Mouse (Mus musculus) cerebellum, postnatal 10 days (tissue): ENCODE data around the gene Trim7.
A peak's percentile ranks its signal among the peaks of the same experiment; 100 is the strongest.
"Not testable (repeated sequence)": the region's sequence is repeated elsewhere in the genome, so short reads cannot be mapped to it uniquely, and the experiment has no call there.

ENCODE experiments used
- DNase-seq, 2 experiments: peaks; one replicate each; pipeline ENCODE4 v3.0.0; 2021; ENCODE audit warnings: mixed read lengths in 2 of 2

The Trim7 gene

DNA sequence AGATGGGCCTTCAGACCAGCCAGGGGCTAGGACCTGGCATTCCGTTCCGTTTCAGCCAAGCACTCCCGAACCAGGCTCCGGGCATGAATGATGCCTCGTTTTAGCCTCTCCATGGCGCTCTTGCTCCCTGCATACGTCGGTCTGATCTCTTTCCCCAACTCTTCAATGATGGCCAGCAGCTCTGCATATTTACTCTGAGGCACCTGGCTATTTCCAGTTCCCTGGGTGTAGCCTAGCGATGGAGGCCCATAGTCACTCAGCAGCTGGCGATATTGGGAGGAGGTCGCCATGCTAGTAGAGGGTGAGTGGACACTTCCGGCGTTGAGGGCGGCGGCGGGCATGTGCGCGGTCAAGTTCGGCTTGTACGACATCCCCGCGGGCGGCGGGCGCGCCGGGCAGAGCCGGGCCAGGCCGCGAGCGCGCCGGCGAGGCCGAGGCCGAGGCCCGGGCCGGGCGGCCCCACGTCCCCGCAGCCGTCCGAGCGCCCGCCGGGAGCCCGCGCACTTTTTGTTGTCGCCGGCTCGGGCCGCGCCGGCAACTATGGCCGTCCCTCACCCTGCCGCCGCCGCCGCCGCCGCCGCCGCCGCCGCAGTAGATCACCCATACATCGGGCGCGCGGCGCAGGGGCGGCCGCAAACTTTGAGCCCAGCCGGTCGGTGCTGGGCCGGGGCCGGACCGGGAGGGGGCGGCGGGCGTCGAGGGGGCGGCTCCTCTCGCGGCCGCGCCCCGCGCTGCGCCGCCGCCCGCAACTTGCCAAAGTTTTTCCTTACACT lies at the start of gene Trim7, which contains the start of gene Gm12184:
TSS of gene Trim7 (plus strand) at position 162 of the 773 bp plus-strand sequence.
TSS of gene Gm12184 (minus strand) at position 677 of the 773 bp plus-strand sequence.
- peak; percentile 34 to 42 for DNase-seq

DNA sequence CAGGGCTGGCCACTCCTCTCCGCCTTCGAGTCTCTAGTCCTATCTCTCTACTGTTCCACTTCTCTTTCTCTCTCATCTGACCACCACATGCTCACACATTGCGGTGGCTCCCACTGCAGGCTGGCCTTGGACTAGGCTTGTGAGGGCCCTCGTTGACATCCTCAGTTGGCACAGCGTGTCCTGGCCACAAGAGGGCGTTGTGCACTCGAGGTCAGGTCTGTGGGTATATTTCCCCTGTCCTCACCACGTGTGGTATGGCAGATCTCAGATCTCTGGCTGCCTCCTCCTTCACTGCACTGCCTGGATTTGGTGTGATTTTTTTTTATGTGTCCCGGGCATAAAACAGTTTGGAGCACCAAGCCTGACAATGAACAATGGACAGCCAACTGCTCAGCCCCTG lies 49.3 kb upstream of the Trim7 start:
- DNase-seq = no peak

DNA sequence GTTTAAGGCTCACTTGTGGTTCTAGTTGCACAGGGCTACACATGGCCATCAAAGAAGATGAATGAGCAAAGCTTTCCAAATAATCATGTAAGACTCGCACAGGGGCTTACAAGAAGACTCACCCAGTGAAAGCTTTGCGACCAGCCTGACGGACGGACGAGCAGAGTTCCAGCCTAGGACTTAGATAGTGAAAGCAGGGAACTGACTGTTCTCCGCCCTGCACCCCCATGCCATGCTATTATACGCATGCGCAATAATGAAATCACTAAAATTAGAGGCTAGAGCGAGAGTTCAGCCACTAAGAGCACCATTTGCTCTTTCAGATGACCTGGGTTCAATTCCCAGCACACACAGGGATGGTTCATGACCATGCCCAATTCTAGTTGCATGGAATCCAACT lies 48.6 kb upstream of the Trim7 start:
- DNase-seq = no peak

DNA sequence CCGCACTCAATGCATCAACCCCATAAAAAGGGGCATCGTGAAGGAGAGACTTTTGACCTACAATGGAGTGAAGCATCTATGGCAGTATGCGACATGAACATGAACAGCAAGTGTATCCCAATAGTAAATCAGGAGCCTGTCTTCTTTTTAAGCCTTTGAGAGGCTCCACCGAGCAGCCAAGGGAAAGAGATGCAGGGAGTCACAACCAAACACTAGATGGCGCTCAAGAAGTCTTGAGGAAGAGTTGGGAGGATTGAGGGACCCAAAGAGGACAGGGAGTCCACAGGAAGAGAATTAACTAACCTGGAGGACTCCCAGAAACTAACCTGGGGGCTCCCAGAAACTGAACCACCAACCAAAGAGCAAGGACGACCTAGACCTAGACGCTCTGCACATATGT lies 46.5 kb upstream of the Trim7 start:
- peak; percentile 62 to 76 for DNase-seq

DNA sequence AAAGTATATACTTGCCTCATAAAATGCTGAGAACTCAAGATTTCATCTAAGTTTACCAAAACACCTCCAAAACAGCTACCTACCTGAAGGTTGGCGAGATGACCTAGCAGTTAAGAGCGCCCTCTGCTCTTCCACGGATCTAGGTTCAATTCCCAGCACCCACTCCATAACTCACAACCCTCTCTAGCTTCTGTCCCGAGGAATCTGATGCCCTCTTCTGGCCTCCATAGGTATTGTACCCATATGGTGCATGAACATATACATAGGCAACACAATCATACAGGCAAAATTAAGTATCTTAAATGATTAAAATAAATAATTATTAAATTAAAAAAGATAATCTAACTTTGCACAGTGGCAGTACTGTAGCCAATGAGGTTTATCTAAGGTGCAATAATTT lies 43.7 kb upstream of the Trim7 start:
- DNase-seq = no peak

DNA sequence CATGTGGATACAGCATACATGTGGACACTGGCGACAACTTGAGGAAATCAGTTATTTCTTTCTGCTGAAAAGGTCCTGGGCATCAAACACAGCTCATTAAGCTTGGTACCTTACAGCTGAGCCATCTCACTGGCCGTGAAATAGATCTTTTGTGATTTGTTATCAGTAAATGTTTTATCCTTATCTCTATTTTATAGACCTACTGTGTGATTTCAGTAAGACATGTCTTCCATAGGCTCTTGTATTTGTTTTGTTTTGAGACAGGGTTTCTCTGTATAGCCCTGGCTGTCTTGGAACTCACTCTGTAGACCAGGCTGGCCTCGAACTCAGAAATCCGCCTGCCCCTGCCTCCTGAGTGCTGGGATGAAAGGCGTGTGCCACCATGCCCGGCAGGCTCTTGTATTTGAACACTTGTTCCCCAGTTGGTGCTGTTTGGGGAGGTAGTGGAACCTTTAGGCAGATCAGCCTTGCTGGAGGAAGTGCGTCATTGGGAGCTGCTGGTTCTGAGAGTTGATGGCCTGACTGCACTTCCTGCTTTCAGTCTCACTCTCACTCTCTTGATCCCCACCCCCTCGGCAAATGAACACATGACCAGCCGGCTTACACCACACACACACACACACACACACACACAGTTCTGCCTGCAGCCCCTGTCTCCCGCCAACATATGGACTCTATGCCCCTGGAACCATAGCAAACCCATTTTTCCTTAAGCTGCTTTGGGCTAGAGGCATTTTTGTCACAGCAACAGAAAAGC lies 38.3 kb upstream of the Trim7 start:
- peak; percentile 67 to 70 for DNase-seq

DNA sequence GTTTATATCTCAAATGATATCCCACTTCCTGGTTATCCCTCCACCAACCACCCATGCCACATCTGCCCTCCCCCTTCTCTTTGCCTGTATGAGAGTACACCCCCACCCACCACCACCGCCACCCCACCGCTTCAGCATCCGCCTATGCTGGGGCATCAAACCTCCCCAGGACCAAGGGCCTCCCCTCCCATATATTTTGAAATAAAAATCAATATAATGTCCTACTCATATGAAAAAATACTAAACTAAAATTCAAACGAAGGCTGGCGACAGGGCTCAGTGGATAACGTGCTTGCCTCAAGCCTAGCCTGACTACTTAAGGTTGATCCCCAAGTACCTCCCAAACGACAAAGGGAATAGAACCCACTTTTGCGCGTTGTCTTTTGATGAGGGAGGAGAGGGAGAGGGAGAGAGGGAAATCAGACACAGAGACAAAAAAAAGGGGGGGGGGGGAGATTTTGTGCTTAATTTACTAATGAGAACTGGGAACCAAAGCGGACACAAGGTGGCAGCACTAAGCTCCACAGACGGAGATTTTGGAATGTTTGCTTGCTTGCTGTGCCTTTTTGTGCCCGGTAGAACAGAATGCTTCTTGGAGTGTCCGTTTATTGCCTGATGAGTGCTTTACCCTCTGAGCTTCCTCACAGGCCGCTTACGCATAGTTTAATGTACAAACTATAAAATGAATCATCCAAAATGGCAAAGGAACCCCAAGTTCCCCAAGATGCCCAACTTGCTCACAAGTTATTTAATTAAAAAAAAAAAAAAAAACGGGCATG lies 37.4 kb upstream of the Trim7 start:
- DNase-seq = peak; percentile 92 to 93

DNA sequence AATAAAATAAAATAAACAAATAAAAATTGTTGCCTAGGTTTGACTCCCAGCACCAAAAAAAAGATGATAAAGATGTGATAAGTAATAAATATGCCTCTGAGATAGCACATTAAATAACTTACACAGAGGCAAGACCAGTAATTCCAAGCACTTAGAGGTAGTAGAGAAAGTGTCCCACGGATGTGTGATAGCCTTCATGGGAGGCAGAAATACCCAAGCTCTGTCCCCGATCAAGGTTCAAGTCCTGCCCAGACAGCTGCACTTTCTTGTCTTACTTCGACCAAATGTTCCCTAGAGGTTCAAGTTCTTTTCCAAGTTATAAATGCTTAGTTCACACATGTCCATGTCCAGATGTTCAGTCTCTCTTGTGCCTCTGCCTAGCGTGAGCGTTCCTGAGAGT lies 36.7 kb upstream of the Trim7 start:
- no peak for DNase-seq

DNA sequence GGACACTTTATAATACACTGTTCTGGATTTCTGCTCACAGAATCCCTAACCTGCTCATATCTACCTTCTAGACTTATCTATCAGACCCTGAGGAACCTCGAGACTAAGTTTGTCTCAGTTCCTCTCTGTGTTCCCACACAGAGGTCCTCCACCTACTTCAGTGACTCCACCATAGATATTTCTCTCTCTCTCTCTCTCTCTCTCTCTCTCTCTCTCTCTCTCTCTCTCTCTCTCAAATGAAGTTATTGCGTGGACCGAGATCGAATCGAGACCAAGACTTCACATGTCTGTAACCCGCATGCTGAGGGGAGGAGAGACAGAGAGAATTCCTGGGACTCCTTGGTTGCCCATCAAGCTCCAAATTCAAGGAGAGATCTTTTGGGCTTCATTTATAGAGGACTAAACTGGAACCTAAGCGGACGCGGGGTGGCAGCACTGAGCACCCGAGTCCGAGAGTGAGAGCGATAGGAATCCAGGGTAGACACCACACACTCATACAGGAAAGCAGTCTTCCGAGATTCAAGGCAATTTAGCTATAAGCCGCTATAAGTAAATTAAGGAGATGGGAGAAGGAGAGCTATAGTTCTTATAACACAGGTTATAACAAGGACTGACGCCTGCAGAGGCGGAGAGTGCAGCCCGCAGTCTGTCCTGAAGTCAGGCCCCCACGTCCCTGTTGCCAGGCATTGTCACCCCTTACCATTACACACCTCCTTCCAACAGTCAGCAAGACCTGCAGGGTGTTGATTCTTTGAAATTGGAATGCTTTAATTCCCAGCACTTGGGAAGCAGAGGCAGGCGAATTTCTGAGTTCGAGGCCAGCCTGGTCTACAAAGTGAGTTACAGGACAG lies 35.7 kb upstream of the Trim7 start:
- DNase-seq = peak; percentile 94

DNA sequence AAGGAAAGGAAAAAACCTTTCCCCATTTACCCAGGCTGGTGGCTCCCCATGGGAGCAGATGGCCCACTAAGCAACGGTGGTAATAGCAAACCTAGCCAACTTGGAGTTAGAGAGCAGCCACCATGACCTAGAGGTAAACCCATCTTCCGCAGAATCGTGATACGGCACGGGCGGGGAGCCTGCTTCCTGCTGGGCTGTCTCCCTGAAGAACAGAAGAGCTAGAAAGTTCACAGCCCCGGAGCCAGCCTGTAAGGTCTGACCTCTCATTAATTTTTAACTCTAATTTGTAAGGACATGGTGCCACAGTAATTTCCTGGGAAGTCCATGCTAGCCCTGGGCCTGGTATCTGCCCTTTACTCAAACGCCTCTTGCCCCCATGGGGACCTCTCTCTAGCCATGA lies 35.0 kb upstream of the Trim7 start:
- DNase-seq = no peak

DNA sequence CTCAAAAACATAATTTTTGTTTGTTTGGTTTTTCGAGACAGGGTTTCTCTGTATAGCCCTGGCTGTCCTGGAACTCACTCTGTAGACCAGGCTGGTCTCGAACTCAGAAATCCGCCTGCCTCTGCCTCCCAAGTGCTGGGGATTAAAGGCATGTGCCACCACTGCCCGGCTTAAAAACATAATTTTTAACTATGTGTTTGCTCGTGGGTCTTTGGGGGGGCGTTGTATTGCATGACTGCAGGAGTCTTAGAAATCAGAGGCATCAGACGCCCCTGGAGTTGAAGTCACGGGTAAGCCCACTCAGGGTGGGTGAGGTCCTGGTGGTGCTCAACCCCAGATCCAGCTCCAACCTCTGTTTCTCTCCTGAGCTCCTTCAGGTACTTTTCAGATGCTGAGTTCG lies 34.0 kb upstream of the Trim7 start:
- DNase-seq = not testable (repeated sequence)

DNA sequence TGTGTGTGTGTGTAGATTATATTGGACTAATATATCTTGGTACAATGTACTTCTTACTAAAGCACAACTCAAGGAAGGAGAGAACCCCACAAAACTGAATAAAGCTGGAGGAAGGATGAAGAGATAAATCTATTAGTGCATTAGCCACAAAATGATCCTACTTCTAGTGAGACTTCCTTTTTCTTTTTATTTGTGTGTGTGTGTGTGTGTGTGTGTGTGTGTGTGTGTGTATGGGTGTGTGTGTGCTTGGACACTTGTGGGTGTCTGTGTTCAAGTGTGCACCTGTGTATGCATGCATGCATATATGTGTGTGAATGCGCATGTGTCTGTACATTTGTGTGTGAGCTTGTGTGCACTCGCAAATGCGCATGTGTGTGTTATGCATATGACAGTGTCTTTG lies 32.8 kb upstream of the Trim7 start:
- no peak for DNase-seq

DNA sequence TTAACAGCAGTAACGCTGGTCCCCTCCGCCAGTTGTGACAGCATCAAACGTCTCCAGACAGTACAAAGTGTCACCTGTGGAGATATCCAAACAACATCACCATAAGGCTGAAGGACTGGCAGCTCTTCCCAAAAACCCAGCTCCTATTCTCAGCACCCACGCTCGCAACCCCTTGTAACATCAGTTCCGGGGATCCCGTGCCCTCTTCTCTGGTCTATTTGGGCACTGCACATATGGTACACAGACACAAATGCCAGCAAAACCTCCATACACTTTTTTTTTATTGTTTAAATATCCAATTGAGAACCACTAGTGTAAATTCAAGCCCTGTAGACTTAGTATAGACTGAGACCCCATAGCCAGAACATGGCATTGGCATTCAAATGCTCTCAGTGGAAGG lies 30.7 kb upstream of the Trim7 start:
- peak in 1 of 2 experiments; percentile 31 for DNase-seq

DNA sequence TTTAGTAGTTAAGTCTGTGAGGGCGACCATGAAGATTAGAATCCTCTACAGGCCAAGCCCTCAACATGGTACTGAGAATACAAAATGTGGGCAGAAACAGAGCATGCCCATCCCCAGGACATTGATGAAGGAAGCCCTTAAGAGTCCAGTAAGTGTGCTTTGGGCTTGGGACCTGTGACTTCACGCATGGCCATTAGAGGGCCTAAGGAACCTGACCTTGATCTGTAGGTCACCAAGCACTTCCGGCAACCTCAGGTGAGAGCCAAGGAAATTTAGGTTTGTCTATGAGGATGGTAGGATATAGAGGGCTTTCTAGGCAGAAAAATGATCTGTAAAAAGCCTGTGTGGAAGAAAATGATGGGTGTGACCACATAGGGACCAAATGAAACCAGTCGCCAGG lies 29.6 kb upstream of the Trim7 start:
- DNase-seq = no peak

DNA sequence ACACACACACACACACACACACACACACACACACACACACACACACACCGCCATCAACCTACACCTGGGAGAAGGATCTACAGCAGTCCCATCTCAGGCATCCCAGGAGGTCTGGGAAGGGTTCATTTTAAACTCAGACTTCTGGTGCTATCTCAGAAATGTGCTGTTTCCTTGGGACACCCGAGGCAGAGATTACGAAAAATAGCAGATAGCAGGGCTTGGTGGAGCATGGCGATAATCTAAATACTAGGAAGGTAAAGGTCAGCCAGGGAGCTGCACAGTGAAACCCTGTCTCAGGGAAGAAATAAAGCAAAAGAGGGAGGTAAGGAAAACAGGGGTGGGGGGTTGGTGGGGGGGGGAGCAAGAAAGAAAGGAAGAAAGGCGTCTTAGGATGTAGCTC lies 28.7 kb upstream of the Trim7 start:
- DNase-seq = no peak

DNA sequence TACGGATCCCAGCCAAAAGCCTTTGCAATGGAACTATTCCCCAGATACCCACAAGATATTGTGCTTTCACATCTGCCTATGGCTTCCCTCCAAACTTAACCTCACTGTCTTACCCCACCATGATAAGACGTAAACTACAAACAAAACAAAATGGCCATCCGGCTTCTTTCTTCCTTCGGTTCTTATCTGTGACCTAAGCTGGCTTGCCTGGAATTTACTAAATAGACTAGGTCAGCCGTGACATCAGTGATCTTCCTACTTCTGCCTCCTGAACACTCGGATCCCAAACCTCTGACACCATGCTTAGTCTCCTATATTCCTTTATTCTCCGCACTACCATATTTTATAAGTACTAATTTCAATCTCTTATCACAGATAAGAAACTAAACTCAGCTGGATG lies 27.6 kb upstream of the Trim7 start:
- no peak for DNase-seq

DNA sequence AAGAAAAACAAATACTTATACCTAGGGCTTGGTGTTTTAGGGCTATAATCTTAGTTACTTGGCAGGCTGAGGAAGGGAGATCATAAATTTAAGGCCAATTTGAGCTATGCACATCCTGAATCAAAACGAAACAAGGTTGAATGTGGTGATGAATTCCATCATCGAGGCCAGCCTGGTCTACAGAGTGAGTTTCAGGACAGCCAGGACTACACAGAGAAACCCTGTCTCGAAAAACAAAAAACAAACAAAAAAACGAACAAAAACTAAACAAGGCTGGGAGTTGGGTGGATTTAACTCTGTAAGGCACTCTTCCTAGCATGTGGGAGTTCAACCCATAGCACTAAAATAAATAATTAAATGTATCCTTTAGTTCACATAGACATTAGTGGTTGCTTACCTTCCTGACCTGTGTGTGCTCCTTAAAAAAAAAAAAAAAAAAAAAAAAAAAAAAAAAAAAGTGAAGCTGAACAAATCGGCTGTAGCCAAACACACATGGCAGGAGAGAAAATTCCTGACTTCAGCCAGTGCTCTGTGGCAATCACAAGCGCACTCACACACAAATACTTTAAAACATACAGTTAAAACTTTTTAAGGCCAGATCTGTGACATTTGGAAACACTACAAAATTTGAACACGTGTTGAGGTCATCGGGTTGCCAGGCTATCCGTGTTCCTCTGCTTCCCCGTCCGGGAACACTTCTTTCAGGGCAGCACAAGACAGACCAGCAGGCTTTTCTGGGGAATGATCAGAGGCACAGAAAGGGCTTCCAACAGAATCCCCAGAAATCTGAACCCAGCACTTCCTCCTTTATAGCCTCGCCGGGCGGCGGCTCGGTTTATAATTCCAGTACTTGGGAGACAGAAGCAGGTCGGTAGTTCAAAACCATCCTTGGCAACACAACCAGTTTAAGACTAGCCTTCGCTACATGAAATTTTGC lies 26.7 kb upstream of the Trim7 start:
- DNase-seq = no peak

DNA sequence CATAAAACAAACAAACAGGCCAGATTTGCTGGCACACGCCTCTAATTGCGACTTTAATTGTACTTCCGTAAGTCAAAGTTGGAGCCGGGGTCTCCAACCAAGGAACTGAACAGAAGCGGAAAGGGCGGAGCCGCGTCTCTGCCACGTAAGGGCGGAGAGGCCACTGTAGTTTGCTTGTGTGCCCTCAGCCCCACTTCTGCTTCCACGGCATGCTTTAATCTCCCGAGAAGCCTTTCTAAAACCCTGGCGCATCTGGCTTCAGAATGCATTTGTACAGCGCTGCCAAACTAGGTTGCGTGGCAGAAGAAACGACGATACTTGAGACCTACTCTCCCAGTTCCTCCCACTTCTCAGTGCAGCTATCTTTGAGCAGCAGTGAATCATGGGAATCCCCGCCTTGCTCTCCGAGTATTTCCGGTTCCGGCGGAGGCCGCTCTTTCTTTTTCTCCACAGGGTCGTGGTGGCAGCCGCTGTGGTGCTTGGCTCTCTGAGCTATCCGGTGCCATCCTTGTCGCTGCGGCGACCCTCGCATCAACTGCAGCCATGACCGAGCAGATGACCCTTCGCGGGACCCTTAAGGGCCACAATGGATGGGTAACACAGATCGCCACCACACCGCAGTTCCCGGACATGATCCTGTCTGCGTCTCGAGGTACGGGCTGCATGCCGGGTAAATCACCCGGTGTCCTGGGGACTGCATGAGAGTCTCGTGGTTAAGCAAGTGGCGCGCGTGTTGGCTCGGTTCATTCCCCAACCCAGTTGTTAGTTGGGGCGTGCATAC lies 25.8 kb upstream of the Trim7 start, which contains the start of gene Rack1:
TSS of gene Rack1 (plus strand) at position 412 of the 781 bp plus-strand sequence.
- DNase-seq = peak; percentile 92

DNA sequence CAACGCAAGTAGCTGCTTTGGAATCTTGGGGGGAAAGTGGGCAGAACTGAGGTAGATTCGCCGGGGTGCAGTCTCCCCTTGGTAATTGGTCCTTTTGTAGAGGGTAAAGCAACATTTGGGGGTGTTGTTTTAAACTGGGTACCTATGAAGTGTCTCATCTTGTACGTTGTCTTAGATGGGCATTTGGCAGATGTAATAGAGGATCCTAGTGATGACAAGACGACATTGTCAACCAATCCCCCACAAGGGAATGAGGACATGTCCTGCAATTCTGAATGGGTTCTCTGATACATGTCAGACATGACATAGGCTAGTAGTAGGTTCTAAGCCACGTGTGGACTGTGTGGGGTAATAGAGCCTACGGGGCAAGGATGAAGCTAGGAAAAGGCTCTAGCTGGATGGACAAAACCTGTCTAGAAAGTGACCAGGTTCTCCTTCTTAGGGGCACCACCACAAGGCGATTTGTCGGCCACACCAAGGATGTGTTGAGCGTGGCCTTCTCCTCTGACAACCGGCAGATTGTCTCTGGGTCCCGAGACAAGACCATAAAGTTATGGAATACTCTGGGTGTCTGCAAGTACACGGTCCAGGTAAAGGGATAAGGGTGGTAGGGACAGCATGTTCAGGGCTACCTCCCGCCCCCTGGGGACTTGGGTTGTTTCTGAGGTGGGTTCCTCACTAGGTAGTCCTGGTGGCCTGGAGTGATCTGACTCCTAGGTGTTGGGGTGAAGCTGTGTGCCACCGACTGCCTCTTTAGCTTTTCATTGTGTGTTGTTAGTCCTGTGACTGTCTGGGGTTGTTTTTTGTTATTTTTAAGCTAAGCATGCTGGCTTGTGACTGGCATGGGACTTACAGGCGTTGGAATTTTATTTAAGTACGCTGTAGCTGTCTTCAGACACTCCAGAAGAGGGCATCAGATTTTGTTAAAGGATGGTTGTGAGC lies 23.8 kb upstream of the Trim7 start:
- DNase-seq = peak in 1 of 2 experiments; percentile 22
